Mouse (Mus musculus): ENCODE measurements around the gene C130026I21Rik.
"Not testable (repeated sequence)": the region's sequence is repeated elsewhere in the genome, so short reads cannot be mapped to it uniquely, and the experiment has no call there.

DNA sequence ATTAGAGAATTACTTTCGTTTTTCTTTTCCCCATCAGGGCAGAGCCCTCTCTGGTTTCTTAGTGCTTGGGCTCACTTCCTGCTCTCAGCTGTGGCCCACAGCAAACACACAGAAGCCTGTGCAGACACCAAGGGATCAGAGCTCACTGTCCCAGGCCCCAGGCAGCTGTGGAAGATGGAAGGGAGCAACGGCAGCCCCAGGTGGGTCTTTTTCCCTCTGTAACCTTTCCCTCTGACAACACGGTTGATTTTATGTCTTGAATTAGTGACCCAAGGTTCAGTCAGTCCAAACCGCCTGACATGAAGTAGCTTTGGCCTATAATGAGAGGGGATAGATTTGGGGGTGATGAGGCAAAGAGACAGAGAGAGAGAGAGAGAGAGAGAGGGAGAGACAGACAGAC is 70.8 kb downstream of the C130026I21Rik start:
- TF ChIP-seq CTCF, EP300 (IDR thresholded peaks at IDR 0.05; ENCODE audit: low read depth): not testable (repeated sequence)
